Mouse (Mus musculus) lung, postnatal 0 days (tissue): ENCODE measurements around the gene St6gal2.

Experiments used
- CTCF ChIP-seq: IDR thresholded peaks from 2 replicates; pipeline ENCODE4 v1.5.1; 2016; ENCODE audit warnings: antibody characterized with exemption, mild to moderate bottlenecking
- EP300 ChIP-seq: IDR thresholded peaks from 2 replicates; pipeline ENCODE4 v1.6.1; 2016; ENCODE audit warnings: antibody characterized with exemption, mild to moderate bottlenecking, control low read depth

DNA sequence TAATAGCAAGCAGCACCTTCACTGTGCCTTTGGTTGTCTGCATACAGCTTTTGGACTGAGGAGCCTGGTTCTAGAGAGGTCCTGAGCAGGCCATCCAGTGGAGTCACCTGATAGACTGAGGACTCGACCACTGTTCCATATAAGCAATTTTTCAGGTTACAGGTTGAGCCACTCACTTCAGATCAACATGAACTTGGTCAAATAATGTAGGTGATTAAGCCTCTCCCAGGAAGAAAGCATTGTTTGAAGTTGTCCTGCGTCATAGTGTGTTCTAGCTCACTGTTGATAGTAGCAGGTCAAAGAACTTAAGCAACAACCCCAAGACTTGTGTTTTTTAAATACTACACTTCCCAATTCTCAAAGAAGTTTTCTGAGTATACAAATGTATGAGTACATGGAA is 5.8 kb downstream of the St6gal2 start:
- TF ChIP-seq CTCF (no peak), EP300 (no peak)
